Mouse (Mus musculus) lung, postnatal 0 days (tissue): ENCODE measurements around the gene Larp1.

Experiments
- CTCF ChIP-seq: IDR thresholded peaks from 2 replicates; pipeline ENCODE4 v1.5.1; 2016; ENCODE audit warnings: antibody characterized with exemption, mild to moderate bottlenecking
- EP300 ChIP-seq: IDR thresholded peaks from 2 replicates; pipeline ENCODE4 v1.6.1; 2016; ENCODE audit warnings: antibody characterized with exemption, mild to moderate bottlenecking, control low read depth

DNA sequence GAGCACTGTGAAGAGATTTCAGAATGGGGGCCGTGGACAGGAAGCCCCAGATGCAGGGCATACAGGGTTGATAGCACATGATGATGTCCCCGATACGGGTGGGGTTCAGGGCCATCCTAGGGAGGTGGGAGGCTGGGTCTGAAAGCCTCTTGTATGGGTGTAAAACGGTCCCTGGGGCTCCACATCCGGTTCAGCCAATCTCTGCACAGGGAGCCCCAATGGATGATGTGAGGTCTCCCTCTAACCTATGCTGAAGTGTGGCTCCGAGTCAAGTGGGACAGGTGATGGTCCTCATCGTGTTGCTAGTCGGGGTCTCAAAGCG, 35.0 kb upstream of the Larp1 start:
- no peak for TF ChIP-seq CTCF
- no peak for TF ChIP-seq EP300
